Mouse (Mus musculus) liver, embryonic 14.5 days (tissue): ENCODE data around the gene Gm4763. TPM values are rescaled to one million over a fixed set of nuclear protein-coding genes. Genes with fewer than 3 reads are reported as not detected.
"Not testable (repeated sequence)": the region's sequence is repeated elsewhere in the genome, so short reads cannot be mapped to it uniquely, and the experiment has no call there.

ENCODE experiments used
- ATAC-seq: fragments of 200-750 bp; cut with Nextera tagmentation; 2 replicates; pipeline ENCODE4 v1.8.0; 2017; ENCODE audit warnings: moderate number of reproducible peaks, mild to moderate bottlenecking, moderate library complexity; ENCODE audit not compliant: insufficient read depth
- DNase-seq, 3 experiments: peaks; one replicate each; pipeline ENCODE4 v3.0.0-alpha.2; 2012 to 2013; ENCODE audit warnings: low read depth in 3 of 3, low spot score in 3 of 3
- H3K27ac ChIP-seq: fragments of 300-500 bp; sonication (generic); 2 replicates; pipeline ENCODE4 v1.5.1; 2014; ENCODE audit warnings: moderate library complexity, mild to moderate bottlenecking, control low read depth, inconsistent platforms
- H3K27me3 ChIP-seq: fragments of 300-500 bp; sonication (generic); 2 replicates; pipeline ENCODE4 v1.6.1; 2014; ENCODE audit warnings: mild to moderate bottlenecking, low read length, moderate library complexity; ENCODE audit not compliant: control insufficient read depth, insufficient read depth
- H3K36me3 ChIP-seq: fragments of 300-500 bp; sonication (generic); replicated peaks from 2 replicates; pipeline ENCODE4 v1.6.1; 2014; ENCODE audit warnings: low read depth; ENCODE audit not compliant: control insufficient read depth, insufficient read depth
- H3K4me1 ChIP-seq, 2 experiments: fragments of 200-500 bp in 1 of 2; fragments of 300-500 bp in 1 of 2; sonication (generic) in 1 of 2; replicated peaks; 2 replicates each; pipeline ENCODE4 v1.6.1; 2012 to 2014; ENCODE audit warnings: antibody characterized with exemption in 1 of 2, inconsistent platforms in 1 of 2, low read length in 1 of 2; ENCODE audit not compliant: control insufficient read depth in 2 of 2, insufficient read depth in 2 of 2
- H3K4me2 ChIP-seq: fragments of 300-500 bp; sonication (generic); 2 replicates; pipeline ENCODE4 v1.6.1; 2014; ENCODE audit warnings: low read depth, mild to moderate bottlenecking, control low read depth, moderate library complexity
- H3K4me3 ChIP-seq, 2 experiments: fragments of 200-500 bp in 1 of 2; fragments of 300-500 bp in 1 of 2; sonication (generic) in 1 of 2; 2 replicates each; pipeline ENCODE4 v1.5.1; 2012 to 2014; ENCODE audit warnings: low read depth in 2 of 2, low read length in 2 of 2, mild to moderate bottlenecking in 2 of 2, control low read depth in 1 of 2, inconsistent platforms in 1 of 2, moderate library complexity in 1 of 2; ENCODE audit not compliant: insufficient read depth in 1 of 2
- H3K9ac ChIP-seq: fragments of 300-500 bp; sonication (generic); replicated peaks from 2 replicates; pipeline ENCODE4 v1.6.1; 2014; ENCODE audit warnings: mild to moderate bottlenecking, control low read depth, moderate library complexity
- H3K9me3 ChIP-seq: fragments of 300-500 bp; sonication (generic); 2 replicates; pipeline ENCODE4 v1.6.1; 2016; ENCODE audit warnings: low read length, mixed read lengths; ENCODE audit not compliant: control insufficient read depth
- CTCF ChIP-seq: IDR thresholded peaks from 2 replicates; pipeline ENCODE4 v1.5.1; 2016; ENCODE audit warnings: antibody characterized with exemption, low read depth, control low read depth
- EP300 ChIP-seq: IDR thresholded peaks from 2 replicates; pipeline ENCODE4 v1.6.1; 2016; ENCODE audit warnings: antibody characterized with exemption, low read depth
- WGBS: fragments of 180-500 bp; shearing (Covaris S2); extraction: QIAGEN DNeasy Blood & Tissue Kit; methylation state at CpG from one replicate; pipeline ENCODE4 v1.1.7; 2014; ENCODE audit not compliant: insufficient replicate concordance; 5-methylcytosine and 5-hydroxymethylcytosine counted together
- polyA plus RNA-seq, 2 experiments: library from polyadenylated mRNA; depleted of rRNA in 1 of 2; stranded (reverse) in 1 of 2; unstranded in 1 of 2; fragments of >200 nt; fragmentation: Nextera tagmentation in 1 of 2; extraction: Ambion mirVana in 1 of 2; gene quantifications; 2 replicates each; pipeline versions ENCODE4 v1.2.1 to v1.2.3; 2012 to 2014

Gm4763 gene
- polyA plus RNA-seq, 2 experiments: not detected

DNA sequence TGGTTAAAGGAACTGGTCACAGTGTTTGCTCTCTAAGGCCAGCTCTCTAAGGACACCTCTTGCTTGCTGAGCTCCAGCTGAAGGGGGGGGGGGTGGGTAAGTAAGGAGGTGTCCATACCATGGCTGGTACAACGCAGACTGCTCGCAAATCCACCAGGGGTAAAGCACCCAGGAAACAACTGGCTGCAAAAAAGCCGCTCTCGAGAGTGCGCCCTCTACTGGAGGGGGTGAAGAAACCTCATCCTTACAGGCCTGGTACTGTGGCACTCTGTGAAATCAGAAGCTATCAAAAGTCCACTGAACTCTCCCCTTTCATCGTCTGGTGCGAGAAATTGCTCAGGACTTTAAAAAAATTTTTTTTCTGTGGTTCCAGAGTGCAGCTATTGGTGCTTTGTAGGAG lies 42.6 kb downstream of the Gm4763 start:
- H3K4me3 ChIP-seq, H3K4me1 ChIP-seq, H3K9me3 ChIP-seq, ATAC-seq, DNase-seq, H3K9ac ChIP-seq, H3K27me3 ChIP-seq, H3K4me2 ChIP-seq, H3K27ac ChIP-seq, H3K36me3 ChIP-seq: not testable (repeated sequence)
- 46% methylated on average over 7 of the region's 7 CpGs for WGBS
- peak; percentile 38 for TF ChIP-seq CTCF

DNA sequence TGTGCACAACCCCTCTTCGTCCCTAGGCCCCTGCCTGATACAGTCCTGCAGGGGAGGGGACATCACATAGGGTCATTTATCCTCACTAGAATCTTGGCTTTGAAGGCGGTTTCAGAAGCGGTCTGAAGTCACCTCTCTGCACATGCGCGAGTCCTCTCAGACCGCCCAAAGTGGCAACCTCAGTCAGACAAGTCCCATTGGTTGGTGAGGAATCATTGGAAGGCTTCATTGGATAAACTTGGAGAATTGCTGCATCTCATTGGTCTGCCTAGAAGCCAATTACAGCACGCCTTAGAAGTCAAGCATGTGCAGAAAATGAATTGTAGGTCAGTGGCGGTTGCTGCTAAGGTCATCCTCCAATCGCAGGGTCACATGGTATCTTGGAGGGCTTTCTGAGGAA lies 50.1 kb downstream of the Gm4763 start, which contains the start of gene Tex101:
TSS of gene Tex101 (minus strand) at position 101 of the 400 bp plus-strand sequence.
- no peak within 1 kb of the TSS for H3K4me3 ChIP-seq
- H3K9ac ChIP-seq: no peak within 1 kb of the TSS
- 73% methylated on average over 9 of the region's 9 CpGs for WGBS
- ATAC-seq (no peak), DNase-seq (no peak)
- no peaks in the 10 kb centered on the region for H3K27me3 ChIP-seq
- H3K36me3 ChIP-seq: no peaks in the 10 kb centered on the region
- H3K9me3 ChIP-seq: no peaks in the 10 kb centered on the region
- H3K27ac ChIP-seq: no peak within 1 kb of the TSS
- H3K4me2 ChIP-seq: no peak within 1 kb of the TSS
- H3K4me1 ChIP-seq: no peaks in the 10 kb centered on the region
- TF ChIP-seq CTCF (no peak), EP300 (no peak)

DNA sequence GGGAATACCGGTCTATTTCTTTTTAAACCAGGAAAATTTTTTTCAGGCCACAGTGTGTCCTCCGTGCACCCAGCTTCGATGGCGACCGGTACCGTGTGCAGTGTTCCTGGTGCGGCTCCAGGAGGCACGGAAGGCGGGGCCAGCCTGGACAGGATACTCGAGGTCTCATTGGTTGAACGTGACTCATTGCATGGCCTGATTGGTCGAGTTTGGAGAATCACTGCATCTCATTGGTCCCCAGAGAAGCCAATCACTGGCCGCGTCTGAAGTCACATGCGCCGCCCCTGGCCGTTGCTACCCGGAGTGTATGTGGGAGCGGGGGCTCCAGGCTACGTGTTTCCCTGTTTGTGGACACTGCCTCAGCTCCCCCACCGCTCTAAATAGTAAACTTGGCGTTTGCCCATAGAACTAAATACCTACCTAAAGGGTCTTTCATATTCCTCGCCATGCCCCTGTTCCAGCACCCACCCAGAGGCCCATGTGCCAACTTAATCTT lies 54.7 kb downstream of the Gm4763 start:
- Histone ChIP-seq H3K4me3 (no peak overlapping the region), H3K36me3 (no peaks in the 10 kb centered on the region), H3K9me3 (no peaks in the 10 kb centered on the region), H3K4me2 (no peak overlapping the region), H3K27me3 (no peaks in the 10 kb centered on the region), H3K27ac (no peak overlapping the region), H3K9ac (no peak overlapping the region), H3K4me1 (no peaks in the 10 kb centered on the region)
- DNase-seq (no peak), ATAC-seq (no peak)
- no peak for TF ChIP-seq EP300
- no peak for TF ChIP-seq CTCF
- WGBS: 73% methylated on average over 23 of the region's 23 CpGs

Other genes with a start within 250 kb of the Gm4763 start
- gene Cadm4, start 244.9 kb downstream of the Gm4763 start, polyA plus RNA-seq (2012; rRNA removed): 0.43 and 0.48 TPM in 2 replicates
- gene Cadm4, start 244.9 kb downstream of the Gm4763 start, polyA plus RNA-seq (2014; fragmentation: Nextera tagmentation; extraction: Ambion mirVana): 0.05 TPM in 1 of 2 replicates, not detected in the other
- 3.8 and 4.0 TPM in 2 replicates for gene Zfp428, start 219.9 kb downstream of the Gm4763 start, polyA plus RNA-seq (2012; rRNA removed)
- 2.3 TPM in 2 replicates for gene Zfp428, start 219.9 kb downstream of the Gm4763 start, polyA plus RNA-seq (2014; fragmentation: Nextera tagmentation; extraction: Ambion mirVana)
- not detected in 2 replicates for gene AC161166.1, start 214.5 kb downstream of the Gm4763 start, polyA plus RNA-seq (2012; rRNA removed)
- not detected in 2 replicates for gene AC161166.1, start 214.5 kb downstream of the Gm4763 start, polyA plus RNA-seq (2014; fragmentation: Nextera tagmentation; extraction: Ambion mirVana)
- 1.7 and 1.8 TPM in 2 replicates for gene Irgq, start 196.2 kb downstream of the Gm4763 start, polyA plus RNA-seq (2012; rRNA removed)
- gene Irgq, start 196.2 kb downstream of the Gm4763 start, polyA plus RNA-seq (2014; fragmentation: Nextera tagmentation; extraction: Ambion mirVana): 1.0 and 1.6 TPM in 2 replicates
- not detected in 2 replicates for gene Pinlyp, start 180.8 kb downstream of the Gm4763 start, polyA plus RNA-seq (2012; rRNA removed)
- not detected in 2 replicates for gene Pinlyp, start 180.8 kb downstream of the Gm4763 start, polyA plus RNA-seq (2014; fragmentation: Nextera tagmentation; extraction: Ambion mirVana)
- gene Xrcc1, start 180.6 kb downstream of the Gm4763 start, polyA plus RNA-seq (2012; rRNA removed): 27.8 and 28.8 TPM in 2 replicates
- gene Xrcc1, start 180.6 kb downstream of the Gm4763 start, polyA plus RNA-seq (2014; fragmentation: Nextera tagmentation; extraction: Ambion mirVana): 27.3 and 40.9 TPM in 2 replicates
- gene Ethe1, start 139.4 kb downstream of the Gm4763 start, polyA plus RNA-seq (2012; rRNA removed): 14.8 and 16.5 TPM in 2 replicates
- 24.8 and 27.3 TPM in 2 replicates for gene Ethe1, start 139.4 kb downstream of the Gm4763 start, polyA plus RNA-seq (2014; fragmentation: Nextera tagmentation; extraction: Ambion mirVana)
- gene Zfp575, start 139.3 kb downstream of the Gm4763 start, polyA plus RNA-seq (2012; rRNA removed): 0.09 and 0.11 TPM in 2 replicates
- gene Zfp575, start 139.3 kb downstream of the Gm4763 start, polyA plus RNA-seq (2014; fragmentation: Nextera tagmentation; extraction: Ambion mirVana): 0.04 TPM in 1 of 2 replicates, not detected in the other
- 0.38 and 0.59 TPM in 2 replicates for gene Phldb3, start 116.1 kb downstream of the Gm4763 start, polyA plus RNA-seq (2012; rRNA removed)
- gene Phldb3, start 116.1 kb downstream of the Gm4763 start, polyA plus RNA-seq (2014; fragmentation: Nextera tagmentation; extraction: Ambion mirVana): 0.06 and 0.15 TPM in 2 replicates
- 0.03 TPM in 1 of 2 replicates, not detected in the other for gene Lypd3, start 90.4 kb downstream of the Gm4763 start, polyA plus RNA-seq (2012; rRNA removed)
- not detected in 2 replicates for gene Lypd3, start 90.4 kb downstream of the Gm4763 start, polyA plus RNA-seq (2014; fragmentation: Nextera tagmentation; extraction: Ambion mirVana)
- gene Tex101, start 50.2 kb downstream of the Gm4763 start, polyA plus RNA-seq (2012; rRNA removed): not detected in 2 replicates
- not detected in 2 replicates for gene Tex101, start 50.2 kb downstream of the Gm4763 start, polyA plus RNA-seq (2014; fragmentation: Nextera tagmentation; extraction: Ambion mirVana)
- not detected in 2 replicates for gene BC049730, start 17.7 kb downstream of the Gm4763 start, polyA plus RNA-seq (2012; rRNA removed)
- not detected in 2 replicates for gene BC049730, start 17.7 kb downstream of the Gm4763 start, polyA plus RNA-seq (2014; fragmentation: Nextera tagmentation; extraction: Ambion mirVana)
- gene Cd177, start 33.4 kb upstream of the Gm4763 start, polyA plus RNA-seq (2012; rRNA removed): 1.0 and 1.1 TPM in 2 replicates
- gene Cd177, start 33.4 kb upstream of the Gm4763 start, polyA plus RNA-seq (2014; fragmentation: Nextera tagmentation; extraction: Ambion mirVana): 1.9 and 2.8 TPM in 2 replicates
- 0.19 and 0.39 TPM in 2 replicates for gene Ceacam10, start 50.3 kb upstream of the Gm4763 start, polyA plus RNA-seq (2012; rRNA removed)
- gene Ceacam10, start 50.3 kb upstream of the Gm4763 start, polyA plus RNA-seq (2014; fragmentation: Nextera tagmentation; extraction: Ambion mirVana): 0.25 and 0.34 TPM in 2 replicates
- 0.37 and 1.5 TPM in 2 replicates for gene Gm9844, start 135.3 kb upstream of the Gm4763 start, polyA plus RNA-seq (2012; rRNA removed)
- 1.3 and 2.2 TPM in 2 replicates for gene Gm9844, start 135.3 kb upstream of the Gm4763 start, polyA plus RNA-seq (2014; fragmentation: Nextera tagmentation; extraction: Ambion mirVana)
- not detected in 2 replicates for gene Lypd4, start 143.0 kb upstream of the Gm4763 start, polyA plus RNA-seq (2012; rRNA removed)
- gene Lypd4, start 143.0 kb upstream of the Gm4763 start, polyA plus RNA-seq (2014; fragmentation: Nextera tagmentation; extraction: Ambion mirVana): not detected in 2 replicates
- gene Dmrtc2, start 143.1 kb upstream of the Gm4763 start, polyA plus RNA-seq (2012; rRNA removed): not detected in 2 replicates
- gene Dmrtc2, start 143.1 kb upstream of the Gm4763 start, polyA plus RNA-seq (2014; fragmentation: Nextera tagmentation; extraction: Ambion mirVana): not detected in 2 replicates
- 418 and 615 TPM in 2 replicates for gene Rps19, start 157.5 kb upstream of the Gm4763 start, polyA plus RNA-seq (2012; rRNA removed)
- 1,649 and 1,654 TPM in 2 replicates for gene Rps19, start 157.5 kb upstream of the Gm4763 start, polyA plus RNA-seq (2014; fragmentation: Nextera tagmentation; extraction: Ambion mirVana)
- 0.81 and 1.0 TPM in 2 replicates for gene Cd79a, start 170.5 kb upstream of the Gm4763 start, polyA plus RNA-seq (2012; rRNA removed)
- gene Cd79a, start 170.5 kb upstream of the Gm4763 start, polyA plus RNA-seq (2014; fragmentation: Nextera tagmentation; extraction: Ambion mirVana): 1.4 and 2.0 TPM in 2 replicates
- gene Arhgef1, start 176.0 kb upstream of the Gm4763 start, polyA plus RNA-seq (2012; rRNA removed): 44.2 and 44.3 TPM in 2 replicates
- gene Arhgef1, start 176.0 kb upstream of the Gm4763 start, polyA plus RNA-seq (2014; fragmentation: Nextera tagmentation; extraction: Ambion mirVana): 28.7 and 31.1 TPM in 2 replicates
- gene Gm4881, start 217.6 kb upstream of the Gm4763 start, polyA plus RNA-seq (2012; rRNA removed): not detected in 2 replicates
- not detected in 2 replicates for gene Gm4881, start 217.6 kb upstream of the Gm4763 start, polyA plus RNA-seq (2014; fragmentation: Nextera tagmentation; extraction: Ambion mirVana)
- 46.8 and 56.5 TPM in 2 replicates for gene Rabac1, start 245.8 kb upstream of the Gm4763 start, polyA plus RNA-seq (2012; rRNA removed)
- gene Rabac1, start 245.8 kb upstream of the Gm4763 start, polyA plus RNA-seq (2014; fragmentation: Nextera tagmentation; extraction: Ambion mirVana): 60.7 and 62.2 TPM in 2 replicates